Mouse (Mus musculus) myocyte (in vitro differentiated cells): ENCODE data around the gene Gm20388. TPM values are rescaled to one million over a fixed set of nuclear protein-coding genes. Genes with fewer than 3 reads are reported as not detected.

Experiments used
- H3K27me3 ChIP-seq: one replicate; pipeline ENCODE4 v1.6.1; 2011; ENCODE audit not compliant: control insufficient read depth, insufficient read depth, insufficient read length
- H3K36me3 ChIP-seq: one replicate; pipeline ENCODE4 v1.6.1; 2011; ENCODE audit not compliant: control insufficient read depth, insufficient read depth
- H3K4me2 ChIP-seq: one replicate; pipeline ENCODE4 v1.6.1; 2011; ENCODE audit warnings: low read depth, control low read depth
- H3K4me3 ChIP-seq: one replicate; pipeline ENCODE4 v1.5.1; 2011; ENCODE audit warnings: mild to moderate bottlenecking, control low read depth, moderate library complexity
- H3K79me2 ChIP-seq: one replicate; pipeline ENCODE4 v1.6.1; 2011; ENCODE audit not compliant: control insufficient read depth, insufficient read depth
- H3ac ChIP-seq: one replicate; pipeline ENCODE4 v1.6.1; 2011; ENCODE audit not compliant: control insufficient read depth, insufficient read length
- CEBPB ChIP-seq: IDR thresholded peaks from 2 replicates; pipeline ENCODE4 v1.6.1; 2011; ENCODE audit warnings: mild to moderate bottlenecking, moderate library complexity; ENCODE audit not compliant: poor library complexity, insufficient read depth, severe bottlenecking
- E2F4 ChIP-seq: IDR thresholded peaks from one replicate; pipeline ENCODE4 v1.6.1; 2011; ENCODE audit warnings: mild to moderate bottlenecking, control low read depth, moderate library complexity; ENCODE audit not compliant: insufficient read depth
- MAX ChIP-seq: IDR thresholded peaks from one replicate; pipeline ENCODE4 v1.6.1; 2011; ENCODE audit warnings: low read depth, mild to moderate bottlenecking, control low read depth
- MYOD1 ChIP-seq, 3 experiments: IDR thresholded peaks; one replicate each; pipeline ENCODE4 v1.6.1; 2011; ENCODE audit warnings: control low read depth in 2 of 3, low read depth in 2 of 3, mild to moderate bottlenecking in 2 of 3, moderate library complexity in 1 of 3; ENCODE audit not compliant: insufficient read length in 2 of 3, control insufficient read depth in 1 of 3
- MYOG ChIP-seq, 3 experiments: IDR thresholded peaks; one replicate each; pipeline ENCODE4 v1.6.1; 2011; ENCODE audit warnings: control low read depth in 2 of 3, low read depth in 2 of 3, mild to moderate bottlenecking in 2 of 3; ENCODE audit not compliant: insufficient read length in 2 of 3, control insufficient read depth in 1 of 3, insufficient read depth in 1 of 3
- POLR2A ChIP-seq: IDR thresholded peaks from one replicate; pipeline ENCODE4 v1.6.1; 2011; ENCODE audit warnings: low read depth, mild to moderate bottlenecking, control low read depth, moderate library complexity; ENCODE audit not compliant: insufficient read length
- POLR2AphosphoS2 ChIP-seq: IDR thresholded peaks from one replicate; pipeline ENCODE4 v1.6.1; 2011; ENCODE audit warnings: low read depth, control low read depth; ENCODE audit not compliant: insufficient read length
- REST ChIP-seq: IDR thresholded peaks from one replicate; pipeline ENCODE4 v1.6.1; 2011; ENCODE audit warnings: mild to moderate bottlenecking, control low read depth, moderate library complexity; ENCODE audit not compliant: insufficient read depth, insufficient read length
- SRF ChIP-seq: IDR thresholded peaks from one replicate; pipeline ENCODE4 v1.6.1; 2011; ENCODE audit warnings: low read depth; ENCODE audit not compliant: control insufficient read depth, insufficient read length
- TCF12 ChIP-seq: IDR thresholded peaks from one replicate; pipeline ENCODE4 v1.6.1; 2011; ENCODE audit warnings: mild to moderate bottlenecking, control low read depth; ENCODE audit not compliant: poor library complexity, insufficient read depth, severe bottlenecking
- TCF3 ChIP-seq: IDR thresholded peaks from one replicate; pipeline ENCODE4 v1.6.1; 2011; ENCODE audit warnings: low read depth, control low read depth; ENCODE audit not compliant: insufficient read length
- USF1 ChIP-seq: IDR thresholded peaks from one replicate; pipeline ENCODE4 v1.6.1; 2011; ENCODE audit warnings: low read depth, mild to moderate bottlenecking, control low read depth, moderate library complexity
- polyA plus RNA-seq: library from polyadenylated mRNA; unstranded; fragments of >200 nt; fragmentation: generic; extraction: Trizol; gene quantifications from one replicate; pipeline ENCODE4 v1.2.1, GENCODE M21; 2012; ENCODE audit warnings: missing spikeins

Gene Gm20388
- polyA plus RNA-seq, 1 experiment: 15.3 TPM

- H3K36me3 ChIP-seq: peaks cover 17% of the 10 kb centered on the region
- no peak overlapping the region for H3ac ChIP-seq
- TF ChIP-seq TCF12 (no peak), MAX (no peak), USF1 (no peak), POLR2AphosphoS2 (peak; percentile 61), SRF (no peak), E2F4 (no peak), MYOG (IDR thresholded peaks at IDR 0.05; ENCODE audit: control insufficient read depth in 1 of 3, insufficient read depth in 1 of 3, insufficient read length in 2 of 3, low read depth in 2 of 3) (no peak)
- no peaks in the 10 kb centered on the region for H3K79me2 ChIP-seq
- H3K4me3 ChIP-seq: no peak overlapping the region
- no peak overlapping the region for H3K4me2 ChIP-seq
- H3K27me3 ChIP-seq: no peaks in the 10 kb centered on the region
Measured at GRCm38 (mm10) chr8:121599842-121600241, 1689.2 kb downstream of the Gm20388 start.

- TF ChIP-seq SRF: no peak
- peak in 1 of 3 experiments; percentile 40 for TF ChIP-seq MYOD1 (IDR thresholded peaks at IDR 0.05; ENCODE audit: control insufficient read depth in 1 of 3, insufficient read length in 2 of 3, low read depth in 2 of 3)
- H3ac ChIP-seq: no peak overlapping the region
- no peaks in the 10 kb centered on the region for H3K27me3 ChIP-seq
- no peak overlapping the region for H3K4me3 ChIP-seq
- peaks cover 10% of the 10 kb centered on the region for H3K36me3 ChIP-seq
- no peaks in the 10 kb centered on the region for H3K79me2 ChIP-seq
- H3K4me2 ChIP-seq: no peak overlapping the region
Measured at GRCm38 (mm10) chr8:121602411-121602810, 1691.8 kb downstream of the Gm20388 start.

DNA sequence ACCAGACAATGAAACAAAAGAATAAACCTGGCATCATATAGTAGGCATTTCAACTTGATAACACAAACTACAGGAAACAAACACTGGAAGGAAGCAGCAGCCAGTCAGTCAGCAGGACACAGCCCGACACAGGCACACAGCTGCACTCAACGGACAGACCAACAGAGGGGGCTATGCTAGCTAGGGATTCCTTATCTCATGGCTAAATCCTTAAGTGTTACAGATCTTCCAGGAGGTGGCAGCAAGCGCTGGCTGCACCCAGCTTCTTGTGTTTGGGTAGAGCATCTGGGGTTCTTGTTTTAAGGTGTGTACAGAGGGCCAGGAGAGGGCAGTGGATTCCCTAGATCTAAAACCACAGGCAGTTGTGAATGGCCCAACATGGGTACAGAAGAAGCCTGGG, 1692.2 kb downstream of the Gm20388 start:
- Histone ChIP-seq H3K4me2 (no peak overlapping the region), H3K79me2 (no peaks in the 10 kb centered on the region), H3K27me3 (no peaks in the 10 kb centered on the region), H3K4me3 (no peak overlapping the region), H3ac (no peak overlapping the region), H3K36me3 (peaks cover 9% of the 10 kb centered on the region)
- TF ChIP-seq MYOD1 (IDR thresholded peaks at IDR 0.05; ENCODE audit: control insufficient read depth in 1 of 3, insufficient read length in 2 of 3, low read depth in 2 of 3): peak in 1 of 3 experiments; percentile 49
- TF ChIP-seq E2F4: no peak

DNA sequence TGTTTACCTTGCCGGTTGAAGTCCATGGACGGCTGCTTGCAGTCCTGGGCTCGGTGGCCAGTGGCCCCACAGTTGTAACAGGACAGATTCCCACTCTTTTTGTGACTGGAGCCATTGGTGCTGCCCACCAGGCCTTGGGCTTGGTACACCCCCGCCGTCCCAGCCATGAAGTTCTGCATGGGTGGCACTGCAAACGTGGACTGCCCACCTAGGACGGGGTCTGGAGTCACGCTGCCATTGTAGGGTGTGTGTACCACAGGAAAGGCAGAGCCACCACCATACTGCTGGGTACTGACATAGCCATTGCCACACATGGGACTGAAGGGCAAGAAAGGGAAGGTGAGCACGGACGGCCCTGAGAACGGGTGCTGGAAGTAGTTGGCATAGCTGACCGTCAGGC, 1693.2 kb downstream of the Gm20388 start:
- no peak for TF ChIP-seq REST
- TF ChIP-seq SRF: no peak
- TF ChIP-seq E2F4: no peak
- no peak for TF ChIP-seq MYOD1 (IDR thresholded peaks at IDR 0.05; ENCODE audit: control insufficient read depth in 1 of 3, insufficient read length in 2 of 3, low read depth in 2 of 3)
- no peak for TF ChIP-seq TCF3
- TF ChIP-seq POLR2A: no peak
- no peak for TF ChIP-seq POLR2AphosphoS2
- TF ChIP-seq MYOG (IDR thresholded peaks at IDR 0.05; ENCODE audit: control insufficient read depth in 1 of 3, insufficient read depth in 1 of 3, insufficient read length in 2 of 3, low read depth in 2 of 3): no peak
- TF ChIP-seq USF1: no peak
- no peak for TF ChIP-seq CEBPB
- no peak for TF ChIP-seq TCF12
- no peak for TF ChIP-seq MAX
- H3K4me3 ChIP-seq: no peak overlapping the region
- no peaks in the 10 kb centered on the region for H3K79me2 ChIP-seq
- no peaks in the 10 kb centered on the region for H3K27me3 ChIP-seq
- no peak overlapping the region for H3ac ChIP-seq
- no peak overlapping the region for H3K4me2 ChIP-seq
- H3K36me3 ChIP-seq: peaks cover 9% of the 10 kb centered on the region

- no peaks in the 10 kb centered on the region for H3K27me3 ChIP-seq
- peaks cover 10% of the 10 kb centered on the region for H3K36me3 ChIP-seq
- no peak for TF ChIP-seq USF1
- no peak for TF ChIP-seq SRF
- TF ChIP-seq POLR2AphosphoS2: no peak
- TF ChIP-seq MYOD1 (IDR thresholded peaks at IDR 0.05; ENCODE audit: control insufficient read depth in 1 of 3, insufficient read length in 2 of 3, low read depth in 2 of 3): no peak
- TF ChIP-seq TCF12: no peak
- TF ChIP-seq MYOG (IDR thresholded peaks at IDR 0.05; ENCODE audit: control insufficient read depth in 1 of 3, insufficient read depth in 1 of 3, insufficient read length in 2 of 3, low read depth in 2 of 3): no peak
- TF ChIP-seq TCF3: no peak
- no peak for TF ChIP-seq E2F4
- no peak for TF ChIP-seq REST
- H3K4me3 ChIP-seq: no peak overlapping the region
- H3ac ChIP-seq: no peak overlapping the region
- no peaks in the 10 kb centered on the region for H3K79me2 ChIP-seq
- no peak overlapping the region for H3K4me2 ChIP-seq
Measured at GRCm38 (mm10) chr8:121607661-121608060, 1697.0 kb downstream of the Gm20388 start.

- TF ChIP-seq CEBPB (no peak), POLR2AphosphoS2 (no peak), USF1 (no peak)
- H3K27me3 ChIP-seq: no peaks in the 10 kb centered on the region
Measured at GRCm38 (mm10) chr8:121609251-121609650, 1698.6 kb downstream of the Gm20388 start.

More at GRCm38 (mm10) chr8:121609251-121609650, 1698.6 kb downstream of the Gm20388 start:
- H3ac ChIP-seq: no peak overlapping the region
- peaks cover 10% of the 10 kb centered on the region for H3K36me3 ChIP-seq
- no peak overlapping the region for H3K4me3 ChIP-seq
- H3K79me2 ChIP-seq: peaks cover 12% of the 10 kb centered on the region
- no peak overlapping the region for H3K4me2 ChIP-seq
